Mouse (Mus musculus): Measurements from ENCODE around the gene Dpy19l2.
"Not testable (repeated sequence)": the region's sequence is repeated elsewhere in the genome, so short reads cannot be mapped to it uniquely, and the experiment has no call there.

Dpy19l2 gene

GRCm38 (mm10) chr9:24695700-24696404, at the start of gene Dpy19l2:
Gene Dpy19l2 (minus strand): TSS chr9:24696293.
- ATAC-seq (ENCODE audit: low TSS enrichment), result peak; percentile 72

- peak; percentile 84 for ATAC-seq (ENCODE audit: low TSS enrichment)
These were observed 48.9 kb upstream of the Dpy19l2 start for GRCm38 (mm10) chr9:24744958-24745357.

DNA sequence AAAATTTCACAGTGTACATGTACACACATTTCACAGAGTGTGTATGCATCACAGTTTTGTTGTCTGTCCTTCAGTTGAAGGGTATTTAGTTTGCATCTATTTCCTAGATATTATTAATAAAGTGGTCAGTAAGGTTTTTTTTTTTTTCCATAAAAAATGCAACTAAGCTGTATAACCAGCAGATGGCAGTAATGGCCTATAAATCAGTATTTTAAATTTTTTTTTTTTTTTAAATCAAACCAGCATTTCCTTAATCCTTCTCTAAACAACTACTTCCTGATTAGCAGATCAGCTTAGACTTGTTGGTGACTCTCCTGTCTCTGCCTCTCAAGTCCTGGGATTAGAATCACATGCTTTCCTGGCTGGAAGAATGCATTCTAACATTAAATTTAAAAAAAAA, 5.2 kb upstream of the Dpy19l2 start:
- ATAC-seq (ENCODE audit: low TSS enrichment), result no peak

- ATAC-seq (ENCODE audit: low TSS enrichment), result no peak
These were observed 299 bp upstream of the Dpy19l2 start for GRCm38 (mm10) chr9:24696405-24696778.

GRCm38 (mm10) chr9:24637341-24637740, 58.8 kb downstream of the Dpy19l2 start:
- not testable (repeated sequence) for ATAC-seq (ENCODE audit: low TSS enrichment)

DNA sequence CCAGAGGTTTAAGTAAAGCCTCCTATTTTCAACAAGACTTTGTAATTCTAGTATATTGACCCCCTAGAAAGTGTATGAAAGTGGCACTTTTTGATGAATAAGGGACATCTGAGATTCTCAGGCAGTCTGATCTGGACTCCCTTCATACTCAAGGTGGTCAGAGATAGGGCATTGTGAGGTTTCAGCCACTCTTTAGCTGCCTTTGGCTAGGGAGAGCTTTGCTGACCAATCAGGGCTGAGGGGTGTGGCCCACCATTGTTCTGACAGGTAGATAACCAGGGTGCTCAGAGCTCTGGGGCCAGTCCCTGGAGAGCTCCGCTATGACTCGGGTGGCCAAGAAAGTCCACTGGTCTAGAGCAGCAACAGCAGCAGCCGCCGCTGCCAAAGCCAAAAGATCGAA, 71.2 kb downstream of the Dpy19l2 start, which contains the start of gene Cypt4:
Gene Cypt4, plus strand, starts transcription at position 301 of the 400 bp plus-strand sequence.
- no peak for ATAC-seq (ENCODE audit: low TSS enrichment)

DNA sequence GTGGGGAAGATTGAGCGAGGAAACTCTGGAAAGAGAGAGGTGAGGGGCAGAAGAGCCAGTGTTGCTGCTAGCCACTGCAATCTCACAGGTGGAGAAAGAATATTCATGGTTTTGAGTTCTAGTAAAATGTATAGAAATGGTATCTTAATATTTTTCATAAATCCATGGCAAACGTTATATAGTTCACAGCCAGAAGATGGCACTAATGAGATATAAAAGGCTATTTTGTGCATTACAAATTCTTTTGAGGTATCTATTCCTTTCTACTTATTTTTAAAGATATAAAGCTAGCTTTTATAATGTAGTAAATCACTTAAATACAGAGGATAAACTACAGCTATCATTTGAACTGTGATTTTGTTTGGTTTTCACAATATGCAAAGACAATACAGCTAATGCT, 157.9 kb downstream of the Dpy19l2 start:
- no peak for ATAC-seq (ENCODE audit: low TSS enrichment)

- ATAC-seq (ENCODE audit: low TSS enrichment), result peak; percentile 95
These were observed 179.4 kb downstream of the Dpy19l2 start for GRCm38 (mm10) chr9:24516575-24517139.

- ATAC-seq (ENCODE audit: low TSS enrichment), result no peak
These were observed 182.0 kb downstream of the Dpy19l2 start for GRCm38 (mm10) chr9:24514078-24514469.

DNA sequence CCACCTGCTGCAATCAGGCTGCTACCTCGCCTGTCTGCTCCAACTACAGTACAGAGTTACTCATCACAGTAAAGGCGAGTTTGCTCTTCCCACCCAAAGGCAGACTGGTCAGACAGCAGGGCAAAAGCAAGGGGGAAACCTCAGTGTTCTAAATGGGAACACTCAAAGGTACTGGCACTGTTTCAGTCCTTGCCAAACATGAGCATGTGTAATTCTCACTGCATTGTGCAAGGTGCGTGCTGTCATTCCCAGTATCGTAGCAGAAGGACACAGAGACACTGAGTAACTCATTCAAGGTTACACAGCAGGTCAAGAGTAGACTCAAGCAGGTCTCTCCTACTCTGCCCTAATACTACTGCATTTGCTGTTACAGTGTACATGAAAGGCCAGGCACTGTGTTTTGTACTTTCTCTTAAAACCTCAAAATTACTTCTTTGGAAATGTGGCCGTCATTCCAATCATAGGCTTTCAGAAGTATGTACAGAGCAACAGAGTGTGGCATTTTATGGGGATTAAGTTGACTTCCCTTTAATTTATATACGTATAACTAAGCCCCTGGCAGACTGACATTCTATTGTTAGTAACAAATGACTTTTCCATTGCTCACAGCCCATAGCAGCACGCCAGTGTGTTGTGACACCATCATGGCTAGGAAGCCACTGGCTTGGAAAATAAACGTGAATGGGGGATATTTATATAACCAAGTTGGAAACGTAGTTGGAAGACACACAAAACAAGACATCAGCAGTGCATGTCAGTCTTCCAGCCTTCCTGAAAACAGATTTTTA, 182.6 kb downstream of the Dpy19l2 start:
- ATAC-seq (ENCODE audit: low TSS enrichment), result no peak

DNA sequence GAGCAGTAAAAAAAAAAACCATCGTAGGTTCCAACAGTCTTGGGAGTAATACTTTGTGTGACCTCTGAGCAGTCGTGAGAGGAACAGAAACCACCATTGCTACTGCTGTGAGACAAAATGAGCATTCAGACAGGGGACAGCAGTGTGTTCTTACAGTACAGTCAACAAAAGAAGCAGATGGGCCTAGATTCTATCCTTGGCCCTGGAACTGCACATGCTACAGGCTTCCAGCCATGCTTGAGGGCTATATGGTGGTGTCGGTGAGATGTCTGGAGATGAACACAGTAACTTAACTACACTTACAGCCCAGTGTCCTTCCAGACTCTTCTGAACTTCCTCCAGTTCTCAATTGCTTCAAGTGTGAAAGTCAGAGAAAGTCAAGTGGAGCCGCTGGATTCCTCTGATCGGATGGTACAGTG, 184.0 kb downstream of the Dpy19l2 start:
- ATAC-seq (ENCODE audit: low TSS enrichment), result no peak

DNA sequence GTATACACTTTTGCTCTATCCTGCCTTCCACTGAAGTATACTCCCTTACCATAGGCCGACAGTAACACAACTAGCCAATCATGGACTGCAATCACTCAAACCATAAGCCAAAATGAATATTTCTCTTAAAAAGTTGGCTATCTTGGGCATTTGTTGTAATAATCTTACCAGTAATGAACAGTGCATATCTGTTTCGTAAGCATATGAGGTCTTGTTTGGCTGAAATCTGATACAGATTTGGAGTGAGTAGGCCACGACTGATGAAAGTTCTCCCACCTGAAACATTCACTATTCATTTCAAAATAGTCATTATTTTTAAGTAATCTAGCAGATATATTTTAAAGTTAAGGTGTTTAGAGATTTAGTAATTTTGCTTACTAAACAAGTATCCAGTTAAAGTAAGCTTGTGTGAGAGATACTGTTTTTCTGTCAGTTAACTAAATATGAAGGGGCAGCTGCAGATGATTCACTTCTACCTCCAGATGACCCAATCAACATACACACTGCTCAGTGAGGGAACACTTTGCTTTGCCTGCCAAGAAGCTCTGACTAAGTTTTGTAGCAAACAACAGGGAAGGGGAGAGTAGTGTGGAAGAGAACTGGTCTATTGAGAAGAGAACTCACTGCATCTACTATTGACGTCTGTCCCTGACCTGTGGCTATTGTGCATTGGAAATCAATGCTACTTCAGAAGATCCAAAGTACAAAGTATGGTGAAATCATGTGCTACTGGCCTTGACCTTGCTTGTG, 184.5 kb downstream of the Dpy19l2 start:
- ATAC-seq (ENCODE audit: low TSS enrichment), result no peak

GRCm38 (mm10) chr9:24508880-24509279, 187.2 kb downstream of the Dpy19l2 start:
- ATAC-seq (ENCODE audit: low TSS enrichment), result no peak

All from frontal cortex, adult (tissue).